26 mouse cellular contexts compared by ENCODE assay signal in genomic region chr2:143932340-143932873, GRCm38 (mm10). TPM values are rescaled to one million over a fixed set of nuclear protein-coding genes. Genes with fewer than 3 reads are reported as not detected.
A peak's percentile ranks its signal among the peaks of the same experiment; 100 is the strongest.
DNase-seq lines count a peak whose midpoint lies in the region; ATAC-seq lines count a peak whose summit lies in the region.
"Had no signal": no experiment of that assay in that cellular context is flagged by ENCODE, and none has a peak within 500 bp of the region (broad histone marks: within the 10 kb centered on the region; RNA-seq: fewer than 3 reads in every experiment).

No protein-coding gene starts in this region.

- no peak overlapping the region for H3K9ac ChIP-seq in embryonic facial prominence, embryonic 11.5 days (replicated peaks; ENCODE audit: low read length)
- no peak overlapping the region for H3K9ac ChIP-seq in heart, embryonic 14.5 days (ENCODE audit: low read length)
- H3K9ac ChIP-seq in neural tube, embryonic 14.5 days (replicated peaks; ENCODE audit: low read depth, low read length): no peak overlapping the region
- H3K9ac ChIP-seq in neural tube, embryonic 15.5 days (replicated peaks): no peak overlapping the region
- H3K9ac ChIP-seq: hindbrain, embryonic 15.5 days; lung, embryonic 15.5 days; neural tube, embryonic 12.5 days had no signal

- no peaks in the 10 kb centered on the region for H3K4me1 ChIP-seq in embryonic facial prominence, embryonic 11.5 days (ENCODE audit: control insufficient read depth, insufficient read depth, low read length)
- H3K4me1 ChIP-seq in embryonic facial prominence, embryonic 10.5 days: peaks cover 14% of the 10 kb centered on the region
- peaks cover 13 to 38% of the 10 kb centered on the region in 2 experiments for H3K4me1 ChIP-seq in heart, embryonic 14.5 days (ENCODE audit: control insufficient read depth in 2 of 2, insufficient read depth in 2 of 2, low read length in 2 of 2)
- no peaks in the 10 kb centered on the region for H3K4me1 ChIP-seq in neural tube, embryonic 14.5 days (ENCODE audit: control insufficient read depth, insufficient read depth, low read length)
- H3K4me1 ChIP-seq in neural tube, embryonic 15.5 days: peaks cover 8% of the 10 kb centered on the region; the same call in 1 of the 2 replicates

- DNase-seq in embryonic facial prominence, embryonic 11.5 days (ENCODE audit: low spot score): no peak
- no peak for DNase-seq in embryonic facial prominence, embryonic 10.5 days (ENCODE audit: low spot score)
- no peak for DNase-seq in heart, adult 18-20 months
- no peak for DNase-seq in kidney, postnatal 25 days
- DNase-seq: adrenal gland, adult 2 months; adrenal gland, postnatal 36 days; cerebellum, adult 18-20 months; cerebellum, postnatal 10 days; kidney, adult 8-10 months; layer of hippocampus, postnatal 36 days; left cerebral cortex, postnatal 4 days had no signal

- WGBS in embryonic facial prominence, embryonic 11.5 days: 81% methylated on average over 12 of the region's 12 CpGs
- 83% methylated on average over 12 of the region's 12 CpGs for WGBS in embryonic facial prominence, embryonic 10.5 days
- 64% methylated on average over 12 of the region's 12 CpGs for WGBS in heart, embryonic 14.5 days
- 89% methylated on average over 12 of the region's 12 CpGs for WGBS in neural tube, embryonic 14.5 days
- WGBS in neural tube, embryonic 15.5 days: 85% methylated on average over 12 of the region's 12 CpGs

- no peaks in the 10 kb centered on the region for H3K27me3 ChIP-seq in embryonic facial prominence, embryonic 11.5 days (ENCODE audit: control insufficient read depth, insufficient read depth, low read length)
- no peaks in the 10 kb centered on the region for H3K27me3 ChIP-seq in embryonic facial prominence, embryonic 10.5 days (replicated peaks; ENCODE audit: low read depth, poor library complexity, severe bottlenecking)
- no peaks in the 10 kb centered on the region for H3K27me3 ChIP-seq in heart, embryonic 14.5 days (ENCODE audit: control insufficient read depth, insufficient read depth, low read length)
- no peaks in the 10 kb centered on the region for H3K27me3 ChIP-seq in neural tube, embryonic 14.5 days (ENCODE audit: control insufficient read depth, insufficient read depth, low read length)
- no peaks in the 10 kb centered on the region for H3K27me3 ChIP-seq in neural tube, embryonic 15.5 days (replicated peaks)
- H3K27me3 ChIP-seq: CH12.LX; hindbrain, embryonic 15.5 days; lung, embryonic 15.5 days; neural tube, embryonic 12.5 days had no signal

- no peak overlapping the region for H3K4me3 ChIP-seq in embryonic facial prominence, embryonic 11.5 days (ENCODE audit: low read depth, low read length)
- no peak overlapping the region for H3K4me3 ChIP-seq in embryonic facial prominence, embryonic 10.5 days
- H3K4me3 ChIP-seq in heart, embryonic 14.5 days (ENCODE audit: control insufficient read depth in 1 of 2, insufficient read depth in 1 of 2, low read depth in 1 of 2, low read length in 2 of 2): no peak overlapping the region
- no peak overlapping the region for H3K4me3 ChIP-seq in neural tube, embryonic 14.5 days (ENCODE audit: low read depth, low read length)
- no peak overlapping the region for H3K4me3 ChIP-seq in neural tube, embryonic 15.5 days (replicated peaks)
- H3K4me3 ChIP-seq: hindbrain, embryonic 10.5 days; hindbrain, embryonic 15.5 days; lung, embryonic 15.5 days; midbrain, embryonic 10.5 days; neural tube, embryonic 12.5 days had no signal

- no peak overlapping the region for H3K27ac ChIP-seq in embryonic facial prominence, embryonic 11.5 days (replicated peaks; ENCODE audit: low read depth, low read length)
- H3K27ac ChIP-seq in embryonic facial prominence, embryonic 10.5 days (replicated peaks): no peak overlapping the region
- H3K27ac ChIP-seq in heart, embryonic 14.5 days (replicated peaks in 1 of 2; ENCODE audit: control insufficient read depth in 1 of 2, insufficient read depth in 1 of 2, low read depth in 2 of 2, low read length in 2 of 2): 0 out of 4 replicates have a peak overlapping the region, but pooled peaks have one; percentile 1 to 25
- H3K27ac ChIP-seq in neural tube, embryonic 14.5 days (ENCODE audit: low read depth, low read length): no peak overlapping the region
- H3K27ac ChIP-seq in neural tube, embryonic 15.5 days (replicated peaks): no peak overlapping the region
- H3K27ac ChIP-seq: hindbrain, embryonic 10.5 days; hindbrain, embryonic 15.5 days; kidney, postnatal 0 days; lung, embryonic 15.5 days; midbrain, embryonic 10.5 days; neural tube, embryonic 12.5 days had no signal

- 0 out of 2 replicates have a peak, but pooled peaks have one; percentile 17 for ATAC-seq in embryonic facial prominence, embryonic 11.5 days (replicated peaks; ENCODE audit: insufficient number of reproducible peaks, low FRiP score, low TSS enrichment, low read depth)
- ATAC-seq in heart, embryonic 14.5 days (ENCODE audit: insufficient number of reproducible peaks, insufficient read depth, low FRiP score, low read depth): no peak
- 0 out of 2 replicates have a peak, but pooled peaks have one; percentile 28 for ATAC-seq in neural tube, embryonic 14.5 days (ENCODE audit: low read depth)
- no peak for ATAC-seq in neural tube, embryonic 15.5 days (ENCODE audit: low FRiP score)
- ATAC-seq: activated CD4-positive, CD25-positive, alpha-beta regulatory T cell, adult 4 months; forebrain, embryonic 14.5 days; inflammation-experienced regulatory T-cells, adult 6 months; midbrain, embryonic 16.5 days had no signal

- no peaks in the 10 kb centered on the region for H3K9me3 ChIP-seq in embryonic facial prominence, embryonic 11.5 days (replicated peaks; ENCODE audit: control insufficient read depth, low read length)
- no peaks in the 10 kb centered on the region for H3K9me3 ChIP-seq in embryonic facial prominence, embryonic 10.5 days
- no peaks in the 10 kb centered on the region for H3K9me3 ChIP-seq in heart, embryonic 14.5 days (ENCODE audit: control insufficient read depth, low read length)
- no peaks in the 10 kb centered on the region for H3K9me3 ChIP-seq in neural tube, embryonic 14.5 days (ENCODE audit: control insufficient read depth, low read length)
- no peaks in the 10 kb centered on the region for H3K9me3 ChIP-seq in neural tube, embryonic 15.5 days (replicated peaks)
- H3K9me3 ChIP-seq: hindbrain, embryonic 10.5 days; hindbrain, embryonic 15.5 days; lung, embryonic 15.5 days; midbrain, embryonic 10.5 days; neural tube, embryonic 12.5 days had no signal

- H3K36me3 ChIP-seq in embryonic facial prominence, embryonic 11.5 days (replicated peaks; ENCODE audit: control insufficient read depth, insufficient read depth, low read depth, low read length): no peaks in the 10 kb centered on the region
- peaks cover 8% of the 10 kb centered on the region for H3K36me3 ChIP-seq in embryonic facial prominence, embryonic 10.5 days (replicated peaks)
- H3K36me3 ChIP-seq in heart, embryonic 14.5 days (ENCODE audit: control insufficient read depth, insufficient read depth, low read length): no peaks in the 10 kb centered on the region
- H3K36me3 ChIP-seq in neural tube, embryonic 14.5 days (ENCODE audit: control insufficient read depth, insufficient read depth, low read length): no peaks in the 10 kb centered on the region
- no peaks in the 10 kb centered on the region for H3K36me3 ChIP-seq in neural tube, embryonic 15.5 days
- H3K36me3 ChIP-seq: hindbrain, embryonic 15.5 days; lung, embryonic 15.5 days; neural tube, embryonic 12.5 days had no signal

- H3K4me2 ChIP-seq in embryonic facial prominence, embryonic 11.5 days (ENCODE audit: low read depth, low read length): no peak overlapping the region
- H3K4me2 ChIP-seq in heart, embryonic 14.5 days (ENCODE audit: low read length): no peak overlapping the region
- no peak overlapping the region for H3K4me2 ChIP-seq in neural tube, embryonic 14.5 days (ENCODE audit: low read depth, low read length)
- no peak overlapping the region for H3K4me2 ChIP-seq in neural tube, embryonic 15.5 days
- H3K4me2 ChIP-seq: hindbrain, embryonic 15.5 days; liver, embryonic 11.5 days; lung, embryonic 15.5 days; neural tube, embryonic 12.5 days had no signal

RNA-seq across cellular contexts. Expression of gene Dstn, which starts 17.3 kb away (rescaled TPM):
- 455 and 462 TPM in 2 replicates for polyA plus RNA-seq in embryonic facial prominence, embryonic 11.5 days (2014; fragmentation: Nextera tagmentation; extraction: Ambion mirVana)
- polyA plus RNA-seq in embryonic facial prominence, embryonic 10.5 days (2016; fragmentation: Nextera tagmentation; extraction: Ambion mirVana): 331 and 339 TPM in 2 replicates
- polyA plus RNA-seq in heart, embryonic 14.5 days (2014; fragmentation: Nextera tagmentation; extraction: Ambion mirVana): 1,027 and 1,036 TPM in 2 replicates
- total RNA-seq in heart, adult 18-20 months (2021): 100 to 1,000 TPM; 164 to 168 TPM
- 452 and 484 TPM in 2 replicates for polyA plus RNA-seq in neural tube, embryonic 14.5 days (2014; fragmentation: Nextera tagmentation; extraction: Ambion mirVana)
- polyA plus RNA-seq in neural tube, embryonic 15.5 days (2015; fragmentation: Nextera tagmentation; extraction: Ambion mirVana): 415 and 417 TPM in 2 replicates

Comparison
In these comparisons a context has a peak if more than half of its experiments do, and no peak if none do; other contexts are left out.
1. ATAC-seq: peak in embryonic facial prominence, embryonic 11.5 days (single experiment) and neural tube, embryonic 14.5 days (single experiment); none in heart, embryonic 14.5 days (single experiment) and neural tube, embryonic 15.5 days (single experiment).
2. H3K27ac ChIP-seq: peak in heart, embryonic 14.5 days (2 of 2); none in embryonic facial prominence, embryonic 11.5 days (single experiment), embryonic facial prominence, embryonic 10.5 days (single experiment), neural tube, embryonic 14.5 days (single experiment) and neural tube, embryonic 15.5 days (single experiment).